Mouse (Mus musculus) midbrain, postnatal 0 days (tissue): Measurements from ENCODE around the gene Jakmip3. TPM values are rescaled to one million over a fixed set of nuclear protein-coding genes. Genes with fewer than 3 reads are reported as not detected.

ENCODE experiments used
- ATAC-seq: fragments of 200-750 bp; cut with Nextera tagmentation; 2 replicates; pipeline ENCODE4 v1.8.0; 2017; ENCODE audit warnings: moderate number of reproducible peaks, mild to moderate bottlenecking, moderate TSS enrichment, moderate library complexity; ENCODE audit not compliant: low FRiP score
- DNase-seq: peaks from one replicate; pipeline ENCODE4 v3.0.0-alpha.2; 2015; ENCODE audit warnings: low spot score
- H3K27ac ChIP-seq: fragments of 300-500 bp; sonication (generic); 2 replicates; pipeline ENCODE4 v1.5.1; 2014; ENCODE audit warnings: low read depth, mild to moderate bottlenecking, low read length, mixed read lengths
- H3K27me3 ChIP-seq: fragments of 300-500 bp; sonication (generic); 2 replicates; pipeline ENCODE4 v1.6.1; 2014; ENCODE audit warnings: low read length, control low read depth, mixed read lengths; ENCODE audit not compliant: insufficient read depth
- H3K36me3 ChIP-seq: fragments of 300-500 bp; sonication (generic); 2 replicates; pipeline ENCODE4 v1.6.1; 2014; ENCODE audit warnings: low read length, control low read depth, mixed read lengths; ENCODE audit not compliant: insufficient read depth
- H3K4me1 ChIP-seq: fragments of 300-500 bp; sonication (generic); 2 replicates; pipeline ENCODE4 v1.6.1; 2014; ENCODE audit warnings: mild to moderate bottlenecking, control low read depth, antibody characterized with exemption, low read length, mixed read lengths; ENCODE audit not compliant: insufficient read depth
- H3K4me2 ChIP-seq: fragments of 300-500 bp; sonication (generic); 2 replicates; pipeline ENCODE4 v1.6.1; 2014; ENCODE audit warnings: low read depth, mild to moderate bottlenecking, low read length, mixed read lengths; ENCODE audit not compliant: poor library complexity, severe bottlenecking
- H3K4me3 ChIP-seq: fragments of 300-500 bp; sonication (generic); 2 replicates; pipeline ENCODE4 v1.5.1; 2014; ENCODE audit warnings: low read depth, mild to moderate bottlenecking, low read length, moderate library complexity
- H3K9ac ChIP-seq: fragments of 300-500 bp; sonication (generic); replicated peaks from 2 replicates; pipeline ENCODE4 v1.6.1; 2014; ENCODE audit warnings: mild to moderate bottlenecking, low read length, moderate library complexity, mixed read lengths; ENCODE audit not compliant: poor library complexity, severe bottlenecking
- H3K9me3 ChIP-seq: fragments of 300-500 bp; sonication (generic); 2 replicates; pipeline ENCODE4 v1.6.1; 2016; ENCODE audit warnings: low read length, control low read depth
- CTCF ChIP-seq: IDR thresholded peaks from 2 replicates; pipeline ENCODE4 v1.5.1; 2016; ENCODE audit warnings: antibody characterized with exemption, mild to moderate bottlenecking
- WGBS: fragments of 180-500 bp; shearing (Covaris S2); extraction: QIAGEN DNeasy Blood & Tissue Kit; methylation state at CpG from one replicate; pipeline ENCODE4 v1.1.7; 2014; 5-methylcytosine and 5-hydroxymethylcytosine counted together
- polyA plus RNA-seq: library from polyadenylated mRNA; unstranded; fragments of >200 nt; fragmentation: Nextera tagmentation; extraction: Ambion mirVana; gene quantifications from 2 replicates; pipeline ENCODE4 v1.2.1, GENCODE M21; 2015
- total RNA-seq: library from RNA; depleted of rRNA; stranded (reverse); fragments of >200 nt; gene quantifications from 2 replicates; pipeline ENCODE4 v1.2.3, GENCODE M21; 2014

Jakmip3 gene
- total and polyA plus RNA-seq, 2 experiments from 2014 or later, result 8.5 to 19.6 TPM

DNA sequence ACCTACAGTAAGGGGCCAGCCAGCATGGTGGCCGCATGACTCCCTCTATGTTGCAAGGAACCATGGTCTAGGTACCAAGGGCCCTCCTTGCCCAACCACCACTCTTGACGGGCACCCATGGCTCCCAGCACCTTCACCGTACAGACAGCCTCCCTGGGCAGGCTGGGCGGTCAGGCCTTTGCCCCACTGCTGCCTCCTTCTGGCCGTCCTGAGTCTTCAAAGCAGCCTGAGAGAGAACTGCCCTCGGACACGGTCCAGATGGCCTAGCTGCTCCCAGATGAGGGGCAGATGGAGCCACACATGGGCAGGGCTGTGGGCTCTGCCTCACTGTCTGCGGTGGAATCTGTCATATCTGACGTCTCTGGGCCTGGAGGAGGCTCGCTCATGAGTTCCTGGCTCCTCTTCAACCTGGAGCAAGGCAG, 163.4 kb downstream of the Jakmip3 start:
- peak; percentile 51 for TF ChIP-seq CTCF
- Histone ChIP-seq H3K27ac (no peak overlapping the region), H3K9ac (no peak overlapping the region), H3K4me2 (no peak overlapping the region), H3K27me3 (no peaks in the 10 kb centered on the region), H3K36me3 (peaks cover 9% of the 10 kb centered on the region), H3K4me3 (no peak overlapping the region), H3K9me3 (no peaks in the 10 kb centered on the region), H3K4me1 (no peaks in the 10 kb centered on the region)
- ATAC-seq, result no peak
- WGBS, result 57% methylated on average over 10 of the region's 10 CpGs
- peak; percentile 36 for DNase-seq

- peaks cover 3% of the 10 kb centered on the region; the same call in 1 of the 2 replicates for H3K36me3 ChIP-seq
- H3K9ac ChIP-seq, result no peak overlapping the region
- H3K27ac ChIP-seq, result no peak overlapping the region
- no peaks in the 10 kb centered on the region for H3K27me3 ChIP-seq
- WGBS, result 82% methylated on average over 5 of the region's 5 CpGs
- no peak overlapping the region for H3K4me3 ChIP-seq
- no peaks in the 10 kb centered on the region for H3K9me3 ChIP-seq
- DNase-seq (no peak), ATAC-seq (no peak)
- TF ChIP-seq CTCF, result no peak
- H3K4me1 ChIP-seq, result no peaks in the 10 kb centered on the region
- H3K4me2 ChIP-seq, result no peak overlapping the region
Measured at GRCm38 (mm10) chr7:139105076-139105475, 164.5 kb downstream of the Jakmip3 start.

GRCm38 (mm10) chr7:139105705-139106104, 165.2 kb downstream of the Jakmip3 start:
- DNase-seq (peak; percentile 32), ATAC-seq (no peak)
- Histone ChIP-seq H3K4me2 (no peak overlapping the region), H3K27ac (no peak overlapping the region), H3K9ac (no peak overlapping the region), H3K9me3 (no peaks in the 10 kb centered on the region), H3K4me3 (no peak overlapping the region), H3K27me3 (no peaks in the 10 kb centered on the region), H3K36me3 (no peaks in the 10 kb centered on the region), H3K4me1 (no peaks in the 10 kb centered on the region)
- 78% methylated on average over 7 of the region's 7 CpGs for WGBS
- TF ChIP-seq CTCF, result no peak

DNA sequence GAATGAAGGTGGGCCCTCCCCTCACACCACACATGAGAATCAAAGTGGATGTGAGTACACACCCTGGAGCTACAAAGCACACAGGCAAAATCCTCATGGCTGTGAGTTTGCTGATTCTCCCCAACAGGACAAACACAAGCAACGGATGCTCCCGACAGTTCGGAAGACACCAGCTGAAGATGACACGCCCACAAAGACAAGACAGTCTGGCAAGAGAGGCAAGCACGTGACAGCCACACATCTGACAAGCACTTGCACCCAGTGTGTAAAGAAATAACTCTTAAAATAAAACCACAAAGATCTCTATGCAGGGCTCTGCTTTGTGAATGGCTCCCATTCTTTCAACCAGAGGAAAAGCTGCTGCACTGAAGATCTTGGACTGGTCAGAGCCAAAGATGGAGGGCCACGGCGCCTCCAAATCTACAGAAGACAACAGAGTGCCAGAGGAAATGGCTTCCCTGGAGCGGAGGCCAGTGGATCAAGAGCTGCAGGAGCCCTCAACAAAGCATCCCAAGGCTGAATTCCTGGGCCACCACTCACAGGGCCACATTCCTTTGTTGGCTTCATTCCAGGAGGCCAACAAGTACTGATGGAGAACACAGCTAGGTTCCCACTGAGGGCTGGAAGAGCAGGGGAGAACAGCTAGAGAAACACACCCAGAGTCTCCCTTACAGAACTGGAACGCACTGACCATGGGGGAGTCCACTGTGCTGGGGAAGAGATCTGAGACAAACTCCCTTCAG, 167.5 kb downstream of the Jakmip3 start:
- Histone ChIP-seq H3K27me3 (no peaks in the 10 kb centered on the region), H3K4me2 (no peak overlapping the region), H3K4me1 (no peaks in the 10 kb centered on the region), H3K36me3 (no peaks in the 10 kb centered on the region), H3K9ac (no peak overlapping the region), H3K4me3 (no peak overlapping the region), H3K27ac (no peak overlapping the region), H3K9me3 (no peaks in the 10 kb centered on the region)
- DNase-seq, result no peak
- ATAC-seq, result no peak
- WGBS, result 83% methylated on average over 9 of the region's 9 CpGs
- no peak for TF ChIP-seq CTCF

GRCm38 (mm10) chr7:139119152-139119774, 178.7 kb downstream of the Jakmip3 start:
- H3K4me1 ChIP-seq, result no peaks in the 10 kb centered on the region
- no peaks in the 10 kb centered on the region for H3K9me3 ChIP-seq
- peaks cover 4% of the 10 kb centered on the region; the same call in 1 of the 2 replicates for H3K36me3 ChIP-seq
- no peak overlapping the region for H3K27ac ChIP-seq
- H3K27me3 ChIP-seq, result no peaks in the 10 kb centered on the region
- peak; percentile 89 for DNase-seq
- no peak overlapping the region for H3K9ac ChIP-seq
- TF ChIP-seq CTCF, result peak; percentile 96
- no peak overlapping the region for H3K4me2 ChIP-seq
- H3K4me3 ChIP-seq, result no peak overlapping the region
- 43% methylated on average over 13 of the region's 13 CpGs for WGBS
- ATAC-seq, result peak; percentile 69

DNA sequence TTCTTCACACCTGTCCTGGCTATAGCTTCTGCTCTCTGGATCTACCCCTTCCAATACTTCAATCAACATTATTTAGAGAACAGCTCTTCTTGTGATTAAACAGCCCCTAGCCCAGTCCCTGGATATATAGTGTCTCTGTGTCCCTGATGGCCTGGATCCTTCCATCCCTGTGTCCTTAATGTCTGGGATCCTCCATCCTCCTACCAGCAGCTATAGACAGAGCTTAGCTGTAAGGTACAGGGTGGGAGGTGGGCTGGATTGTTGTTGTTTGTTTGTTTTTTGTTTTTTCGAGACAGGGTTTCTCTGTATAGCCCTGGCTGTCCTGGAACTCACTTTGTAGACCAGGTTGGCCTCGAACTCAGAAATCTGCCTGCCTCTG, 179.2 kb downstream of the Jakmip3 start:
- no peaks in the 10 kb centered on the region for H3K9me3 ChIP-seq

More for the DNA sequence above, 179.2 kb downstream of the Jakmip3 start:
- H3K9ac ChIP-seq, result no peak overlapping the region
- TF ChIP-seq CTCF, result no peak
- H3K4me3 ChIP-seq, result no peak overlapping the region
- no peak overlapping the region for H3K4me2 ChIP-seq
- WGBS, result 68% methylated on average over 2 of the region's 2 CpGs
- H3K4me1 ChIP-seq, result no peaks in the 10 kb centered on the region
- DNase-seq (no peak), ATAC-seq (no peak)
- no peaks in the 10 kb centered on the region for H3K27me3 ChIP-seq
- H3K27ac ChIP-seq, result no peak overlapping the region
- H3K36me3 ChIP-seq, result peaks cover 4% of the 10 kb centered on the region; the same call in 1 of the 2 replicates
